Mouse (Mus musculus) stomach, embryonic 16.5 days (tissue): Measurements from ENCODE around the gene Spag4. TPM values are rescaled to one million over a fixed set of nuclear protein-coding genes. Genes with fewer than 3 reads are reported as not detected.

Experiments
- ATAC-seq: fragments of 200-750 bp; cut with Nextera tagmentation; 2 replicates; pipeline ENCODE4 v1.8.0; 2017; ENCODE audit warnings: moderate number of reproducible peaks, moderate TSS enrichment; ENCODE audit not compliant: insufficient read depth, low FRiP score
- H3K27ac ChIP-seq: fragments of 300-500 bp; sonication (generic); 2 replicates; pipeline ENCODE4 v1.5.1; 2014; ENCODE audit warnings: low read length
- H3K27me3 ChIP-seq: fragments of 300-500 bp; sonication (generic); 2 replicates; pipeline ENCODE4 v1.6.1; 2014; ENCODE audit warnings: low read length, control low read depth, mixed read lengths; ENCODE audit not compliant: control insufficient read depth, insufficient read depth
- H3K36me3 ChIP-seq: fragments of 300-500 bp; sonication (generic); 2 replicates; pipeline ENCODE4 v1.6.1; 2014; ENCODE audit warnings: low read length; ENCODE audit not compliant: control insufficient read depth, insufficient read depth
- H3K4me1 ChIP-seq: fragments of 300-500 bp; sonication (generic); 2 replicates; pipeline ENCODE4 v1.6.1; 2014; ENCODE audit warnings: low read length, control low read depth, mixed read lengths; ENCODE audit not compliant: control insufficient read depth, insufficient read depth
- H3K4me2 ChIP-seq: fragments of 300-500 bp; sonication (generic); 2 replicates; pipeline ENCODE4 v1.6.1; 2014; ENCODE audit warnings: low read depth, low read length, mixed read lengths
- H3K4me3 ChIP-seq: fragments of 300-500 bp; sonication (generic); replicated peaks from 2 replicates; pipeline ENCODE4 v1.5.1; 2014; ENCODE audit warnings: mild to moderate bottlenecking, low read length
- H3K9ac ChIP-seq: fragments of 300-500 bp; sonication (generic); 2 replicates; pipeline ENCODE4 v1.6.1; 2014; ENCODE audit warnings: low read length
- H3K9me3 ChIP-seq: fragments of 300-500 bp; sonication (generic); replicated peaks from 2 replicates; pipeline ENCODE4 v1.6.1; 2016; ENCODE audit warnings: low read length, control low read depth; ENCODE audit not compliant: control insufficient read depth
- WGBS: fragments of 180-500 bp; shearing (Covaris S2); extraction: QIAGEN DNeasy Blood & Tissue Kit; methylation state at CpG from one replicate; pipeline ENCODE4 v1.1.7; 2014; 5-methylcytosine and 5-hydroxymethylcytosine counted together
- polyA plus RNA-seq: library from polyadenylated mRNA; unstranded; fragments of >200 nt; fragmentation: Nextera tagmentation; extraction: Ambion mirVana; gene quantifications from 2 replicates; pipeline ENCODE4 v1.2.1, GENCODE M21; 2015

Spag4 gene
- 2.0 and 2.7 TPM in 2 replicates for polyA plus RNA-seq

- peak within 1 kb of the TSS; percentile 66 for H3K4me2 ChIP-seq
- H3K4me3 ChIP-seq, result peak within 1 kb of the TSS; percentile 69
- no peaks in the 10 kb centered on the region for H3K27me3 ChIP-seq
- WGBS, result 2% methylated on average over 81 of the region's 81 CpGs
- no peaks in the 10 kb centered on the region for H3K36me3 ChIP-seq
- H3K4me1 ChIP-seq, result peaks cover 10% of the 10 kb centered on the region
- ATAC-seq, result peak; percentile 86
- no peaks in the 10 kb centered on the region for H3K9me3 ChIP-seq
- H3K27ac ChIP-seq, result peak within 1 kb of the TSS; percentile 42; the same call in 1 of the 2 replicates
- peak within 1 kb of the TSS; percentile 83 for H3K9ac ChIP-seq
Observed at GRCm38 (mm10) chr2:156065099-156066041, at the start of gene Spag4. Spag4 (plus strand) TSS chr2:156065175.

DNA sequence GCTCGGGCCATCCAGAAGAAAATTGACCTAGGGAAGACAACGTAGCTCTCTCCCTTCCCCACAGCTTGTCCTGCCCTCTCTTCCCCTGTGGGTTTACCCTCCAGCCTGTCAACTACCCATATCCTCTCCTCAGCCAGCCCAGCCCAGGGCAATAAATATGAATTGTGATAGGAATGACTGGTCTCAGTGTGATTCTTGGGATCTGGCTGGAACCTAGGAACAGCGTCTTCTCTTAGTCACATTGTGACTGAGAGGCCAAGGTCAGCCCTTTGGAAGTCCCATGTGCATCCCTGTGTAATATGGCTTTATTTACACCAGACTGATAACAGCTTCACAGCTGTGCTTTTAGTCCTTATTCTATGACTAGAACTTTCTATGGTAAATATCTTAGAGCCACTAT lies 46.9 kb upstream of the Spag4 start:
- H3K27me3 ChIP-seq, result no peaks in the 10 kb centered on the region
- ATAC-seq, result no peak
- WGBS, result 81% methylated on average over 3 of the region's 3 CpGs
- H3K36me3 ChIP-seq, result peaks cover 34% of the 10 kb centered on the region
- no peak overlapping the region for H3K4me2 ChIP-seq
- H3K9me3 ChIP-seq, result no peaks in the 10 kb centered on the region
- H3K4me3 ChIP-seq, result no peak overlapping the region
- no peak overlapping the region for H3K9ac ChIP-seq
- H3K27ac ChIP-seq, result no peak overlapping the region
- H3K4me1 ChIP-seq, result no peaks in the 10 kb centered on the region

GRCm38 (mm10) chr2:156021219-156021618 lies 43.8 kb upstream of the Spag4 start:
- peaks cover 15% of the 10 kb centered on the region; the same call in 1 of the 2 replicates for H3K36me3 ChIP-seq
- H3K27ac ChIP-seq, result no peak overlapping the region
- no peaks in the 10 kb centered on the region for H3K4me1 ChIP-seq
- H3K9ac ChIP-seq, result no peak overlapping the region
- ATAC-seq, result no peak
- no peaks in the 10 kb centered on the region for H3K9me3 ChIP-seq
- no peak overlapping the region for H3K4me3 ChIP-seq
- H3K4me2 ChIP-seq, result no peak overlapping the region
- H3K27me3 ChIP-seq, result no peaks in the 10 kb centered on the region
- 78% methylated on average over 8 of the region's 8 CpGs for WGBS

GRCm38 (mm10) chr2:156021765-156022164 lies 43.2 kb upstream of the Spag4 start:
- H3K27ac ChIP-seq, result no peak overlapping the region
- no peak overlapping the region for H3K4me3 ChIP-seq
- no peaks in the 10 kb centered on the region for H3K4me1 ChIP-seq
- H3K9ac ChIP-seq, result no peak overlapping the region
- 88% methylated on average over 2 of the region's 2 CpGs for WGBS
- H3K9me3 ChIP-seq, result no peaks in the 10 kb centered on the region
- no peak overlapping the region for H3K4me2 ChIP-seq
- no peaks in the 10 kb centered on the region for H3K27me3 ChIP-seq
- no peak for ATAC-seq
- H3K36me3 ChIP-seq, result peaks cover 11% of the 10 kb centered on the region; the same call in 1 of the 2 replicates

DNA sequence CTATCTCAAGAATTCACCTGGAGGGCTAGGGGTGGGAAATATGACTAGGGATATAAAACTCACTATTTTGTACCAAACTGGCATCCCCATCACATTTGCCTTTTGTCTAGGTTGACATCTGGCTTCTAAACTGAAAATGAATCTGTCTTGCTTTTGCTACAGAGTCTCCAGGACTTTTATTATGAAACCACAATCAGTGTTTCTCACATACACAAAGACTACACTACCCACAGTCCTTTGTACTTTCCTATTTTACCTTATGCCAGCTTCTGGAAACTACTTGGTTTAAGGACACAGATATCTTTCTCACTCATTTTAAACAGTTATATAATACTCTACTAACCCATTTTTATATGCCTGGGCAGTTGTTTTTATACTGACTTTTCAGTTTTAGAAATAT lies 39.5 kb upstream of the Spag4 start:
- Histone ChIP-seq H3K27ac (no peak overlapping the region), H3K27me3 (no peaks in the 10 kb centered on the region), H3K4me2 (no peak overlapping the region), H3K36me3 (no peaks in the 10 kb centered on the region), H3K4me3 (no peak overlapping the region), H3K4me1 (no peaks in the 10 kb centered on the region), H3K9me3 (no peaks in the 10 kb centered on the region), H3K9ac (no peak overlapping the region)
- ATAC-seq, result no peak

DNA sequence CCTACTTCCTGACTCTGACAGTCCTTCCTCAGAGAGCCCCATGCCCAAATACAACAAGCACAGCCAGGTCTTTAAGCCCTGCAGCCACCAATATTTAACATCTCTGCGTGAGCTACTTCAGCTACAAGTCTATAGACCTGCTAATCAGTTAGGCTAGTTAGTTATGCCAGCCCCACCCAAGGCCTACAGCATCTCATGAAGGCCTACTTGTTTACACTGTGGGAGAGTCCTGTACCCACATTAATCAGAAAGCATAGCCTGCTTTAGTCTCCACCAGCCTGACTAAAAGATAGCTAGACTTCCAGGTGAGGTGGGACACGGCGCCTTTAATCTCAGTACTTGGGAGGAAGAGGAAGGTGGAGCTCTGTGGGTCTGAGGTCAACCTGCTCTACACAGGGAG lies 25.6 kb upstream of the Spag4 start:
- no peak overlapping the region for H3K4me3 ChIP-seq
- ATAC-seq, result peak; percentile 91; the same call in 1 of the 2 replicates
- no peaks in the 10 kb centered on the region for H3K27me3 ChIP-seq
- WGBS, result 63% methylated on average over 3 of the region's 3 CpGs
- H3K9me3 ChIP-seq, result no peaks in the 10 kb centered on the region
- H3K4me2 ChIP-seq, result no peak overlapping the region
- H3K4me1 ChIP-seq, result no peaks in the 10 kb centered on the region
- H3K36me3 ChIP-seq, result no peaks in the 10 kb centered on the region
- no peak overlapping the region; the same call in 1 of the 2 replicates for H3K27ac ChIP-seq
- H3K9ac ChIP-seq, result no peak overlapping the region

DNA sequence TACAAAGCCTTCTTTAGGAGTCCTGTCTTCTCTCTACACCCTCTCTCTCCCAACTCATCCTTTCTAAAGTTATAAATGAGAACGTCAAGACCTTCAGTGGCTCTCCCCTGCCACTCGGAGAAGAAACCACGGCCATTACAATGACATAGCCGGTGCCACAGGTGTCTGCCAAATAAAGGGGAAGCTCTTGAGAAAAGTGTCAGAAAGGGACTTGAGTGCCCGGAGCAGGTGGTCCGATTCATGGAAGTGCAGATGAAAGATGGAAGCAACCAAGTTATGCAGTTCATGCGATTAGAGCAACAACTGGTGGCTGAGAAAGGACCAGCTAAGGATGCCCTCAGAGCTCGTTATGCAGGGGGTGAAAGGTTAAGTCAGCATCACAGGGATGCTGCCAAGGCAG lies 22.1 kb upstream of the Spag4 start:
- no peaks in the 10 kb centered on the region for H3K9me3 ChIP-seq
- WGBS, result 75% methylated on average over 8 of the region's 8 CpGs
- no peak overlapping the region for H3K27ac ChIP-seq

DNA sequence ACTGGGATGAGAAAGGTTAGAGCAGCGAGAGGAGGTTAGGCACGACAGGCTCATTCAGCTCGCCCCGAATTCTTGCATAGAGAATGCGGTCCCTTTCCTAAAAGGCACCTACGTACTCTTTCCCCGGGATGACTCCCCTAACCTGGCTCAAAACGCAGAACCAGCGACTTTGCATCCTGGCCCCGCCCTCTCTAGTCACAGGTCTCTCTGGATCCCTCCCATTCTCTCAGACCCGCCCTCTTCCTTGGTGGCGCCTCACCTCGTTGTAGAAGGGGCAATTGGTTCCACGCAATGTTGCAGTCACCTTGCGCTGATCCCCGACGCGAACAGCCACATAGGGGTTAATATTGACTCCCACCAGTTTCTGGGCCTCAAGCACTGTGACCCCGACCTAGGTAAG lies 17.0 kb upstream of the Spag4 start:
- H3K4me3 ChIP-seq, result peak overlapping the region; percentile 13; the same call in 1 of the 2 replicates
- no peaks in the 10 kb centered on the region for H3K27me3 ChIP-seq
- WGBS, result 7% methylated on average over 19 of the region's 19 CpGs
- no peaks in the 10 kb centered on the region for H3K9me3 ChIP-seq
- no peak for ATAC-seq
- no peaks in the 10 kb centered on the region for H3K4me1 ChIP-seq
- no peaks in the 10 kb centered on the region for H3K36me3 ChIP-seq
- H3K9ac ChIP-seq, result 0 out of 2 replicates have a peak overlapping the region, but pooled peaks have one; percentile 3
- peak overlapping the region; percentile 40 for H3K4me2 ChIP-seq
- H3K27ac ChIP-seq, result no peak overlapping the region

More for the DNA sequence above, 22.1 kb upstream of the Spag4 start:
- H3K4me2 ChIP-seq, result no peak overlapping the region
- ATAC-seq, result no peak
- no peak overlapping the region for H3K4me3 ChIP-seq
- H3K9ac ChIP-seq, result no peak overlapping the region
- no peaks in the 10 kb centered on the region for H3K27me3 ChIP-seq
- no peaks in the 10 kb centered on the region for H3K36me3 ChIP-seq
- H3K4me1 ChIP-seq, result no peaks in the 10 kb centered on the region

DNA sequence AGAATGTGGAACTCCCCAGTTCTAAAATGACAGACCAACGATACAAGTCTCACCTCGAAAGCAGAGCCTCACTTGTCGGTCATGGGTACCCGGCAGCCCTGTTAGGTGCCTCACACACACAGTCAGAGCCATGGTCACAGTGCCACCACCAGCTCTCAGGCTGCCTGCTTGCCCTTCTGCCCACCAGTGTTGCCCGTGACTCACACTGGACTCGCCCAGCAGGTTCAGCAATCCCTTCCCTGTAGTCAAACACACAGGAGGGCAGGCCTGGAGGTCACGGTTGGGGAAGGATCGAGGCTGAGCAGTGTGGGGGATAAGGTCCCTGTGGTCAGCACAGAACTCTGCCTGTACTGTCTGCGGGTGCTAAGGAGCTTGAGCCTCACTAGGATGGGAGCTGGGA lies 12.2 kb upstream of the Spag4 start, which contains the start of gene Fer1l4:
TSS of gene Fer1l4 (minus strand) at position 132 of the 400 bp plus-strand sequence.
- H3K27ac ChIP-seq, result 0 out of 2 replicates have a peak within 1 kb of the TSS, but pooled peaks have one; percentile 14
- peak; percentile 80 for ATAC-seq
- no peaks in the 10 kb centered on the region for H3K27me3 ChIP-seq
- no peaks in the 10 kb centered on the region for H3K36me3 ChIP-seq
- H3K4me2 ChIP-seq, result peak within 1 kb of the TSS; percentile 5; the same call in 1 of the 2 replicates
- no peaks in the 10 kb centered on the region for H3K9me3 ChIP-seq
- H3K4me3 ChIP-seq, result no peak within 1 kb of the TSS; the same call in 1 of the 2 replicates
- 64% methylated on average over 9 of the region's 9 CpGs for WGBS
- no peak within 1 kb of the TSS for H3K9ac ChIP-seq
- H3K4me1 ChIP-seq, result no peaks in the 10 kb centered on the region
